In genomic region chr3:126335329-126335728, GRCm38 (mm10) we compare ENCODE assay signal across 24 mouse cellular contexts. TPM values are rescaled to one million over a fixed set of nuclear protein-coding genes. Genes with fewer than 3 reads are reported as not detected.
DNase-seq lines count a peak whose midpoint lies in the region; ATAC-seq and TF ChIP-seq lines count a peak whose summit lies in the region.
"Had no signal": no experiment of that assay in that cellular context is flagged by ENCODE, and none has a peak within 500 bp of the region (broad histone marks: within the 10 kb centered on the region; RNA-seq: fewer than 3 reads in every experiment).

No protein-coding gene starts in this region.

- H3K27me3 ChIP-seq in kidney, adult 2 months (replicated peaks; ENCODE audit: control insufficient read depth, insufficient read depth, low read length), result no peaks in the 10 kb centered on the region
- H3K27me3 ChIP-seq in kidney, embryonic 15.5 days, result no peaks in the 10 kb centered on the region
- H3K27me3 ChIP-seq in midbrain, embryonic 11.5 days (ENCODE audit: control insufficient read depth, insufficient read depth, low read length), result no peaks in the 10 kb centered on the region
- H3K27me3 ChIP-seq in midbrain, embryonic 13.5 days, result no peaks in the 10 kb centered on the region
- H3K27me3 ChIP-seq in hindbrain, embryonic 16.5 days (replicated peaks; ENCODE audit: control insufficient read depth, insufficient read depth, low read length), result no peaks in the 10 kb centered on the region
- H3K27me3 ChIP-seq: CH12.LX; embryonic facial prominence, embryonic 15.5 days; hindbrain, embryonic 13.5 days; intestine, embryonic 15.5 days; megakaryocyte, embryonic 14.5 days had no signal

- TF ChIP-seq CTCF in kidney, adult 2 months (conservative IDR thresholded peaks at IDR 0.05; ENCODE audit: insufficient read depth, insufficient read length, low read depth, low read length), result no peak

- TF ChIP-seq POLR2A in kidney, adult 2 months (IDR thresholded peaks at IDR 0.05; ENCODE audit: low read depth, low read length), result no peak

- H3K4me2 ChIP-seq in kidney, embryonic 15.5 days, result no peak overlapping the region
- no peak overlapping the region for H3K4me2 ChIP-seq in midbrain, embryonic 11.5 days
- no peak overlapping the region for H3K4me2 ChIP-seq in midbrain, embryonic 13.5 days (replicated peaks)
- no peak overlapping the region for H3K4me2 ChIP-seq in hindbrain, embryonic 16.5 days (ENCODE audit: low read length)
- H3K4me2 ChIP-seq: embryonic facial prominence, embryonic 15.5 days; heart, embryonic 11.5 days; hindbrain, embryonic 13.5 days; intestine, embryonic 15.5 days; liver, embryonic 11.5 days had no signal

- no peak overlapping the region for H3K9ac ChIP-seq in kidney, embryonic 15.5 days
- no peak overlapping the region for H3K9ac ChIP-seq in midbrain, embryonic 11.5 days (ENCODE audit: low read length)
- H3K9ac ChIP-seq in midbrain, embryonic 13.5 days (replicated peaks), result no peak overlapping the region
- no peak overlapping the region for H3K9ac ChIP-seq in hindbrain, embryonic 16.5 days (ENCODE audit: low read depth, low read length)
- H3K9ac ChIP-seq: embryonic facial prominence, embryonic 15.5 days; forebrain, postnatal 0 days; hindbrain, embryonic 13.5 days; intestine, embryonic 15.5 days had no signal

- H3K27ac ChIP-seq in kidney, adult 2 months (ENCODE audit: insufficient read depth, low read depth, low read length), result no peak overlapping the region
- H3K27ac ChIP-seq in kidney, embryonic 15.5 days, result no peak overlapping the region
- H3K27ac ChIP-seq in midbrain, embryonic 11.5 days (ENCODE audit: low read depth, low read length), result no peak overlapping the region
- H3K27ac ChIP-seq in midbrain, embryonic 13.5 days, result no peak overlapping the region
- no peak overlapping the region for H3K27ac ChIP-seq in hindbrain, embryonic 16.5 days (ENCODE audit: low read depth, low read length)
- H3K27ac ChIP-seq: embryonic facial prominence, embryonic 15.5 days; forebrain, embryonic 10.5 days; gastrocnemius, adult 2 months; hindbrain, embryonic 13.5 days; intestine, embryonic 15.5 days; left cerebral cortex, adult 2 months had no signal

- H3K9me3 ChIP-seq in kidney, embryonic 15.5 days (replicated peaks), result no peaks in the 10 kb centered on the region
- no peaks in the 10 kb centered on the region for H3K9me3 ChIP-seq in midbrain, embryonic 11.5 days (ENCODE audit: control insufficient read depth, low read length)
- no peaks in the 10 kb centered on the region for H3K9me3 ChIP-seq in midbrain, embryonic 13.5 days
- no peaks in the 10 kb centered on the region for H3K9me3 ChIP-seq in hindbrain, embryonic 16.5 days (ENCODE audit: control insufficient read depth, low read length)
- H3K9me3 ChIP-seq: embryonic facial prominence, embryonic 15.5 days; forebrain, embryonic 10.5 days; hindbrain, embryonic 13.5 days; intestine, embryonic 15.5 days; megakaryocyte, embryonic 14.5 days had no signal

- ATAC-seq in kidney, embryonic 15.5 days (replicated peaks; ENCODE audit: low FRiP score), result no peak
- ATAC-seq in midbrain, embryonic 11.5 days (ENCODE audit: low FRiP score), result no peak
- no peak for ATAC-seq in midbrain, embryonic 13.5 days
- ATAC-seq in hindbrain, embryonic 16.5 days, result no peak
- ATAC-seq: forebrain, postnatal 0 days; intestine, embryonic 15.5 days had no signal

- H3K36me3 ChIP-seq in kidney, adult 2 months (ENCODE audit: control insufficient read depth, insufficient read depth, low read length), result no peaks in the 10 kb centered on the region
- no peaks in the 10 kb centered on the region for H3K36me3 ChIP-seq in kidney, embryonic 15.5 days
- no peaks in the 10 kb centered on the region for H3K36me3 ChIP-seq in midbrain, embryonic 11.5 days (ENCODE audit: control insufficient read depth, insufficient read depth, low read length)
- no peaks in the 10 kb centered on the region for H3K36me3 ChIP-seq in midbrain, embryonic 13.5 days
- no peaks in the 10 kb centered on the region for H3K36me3 ChIP-seq in hindbrain, embryonic 16.5 days (ENCODE audit: control insufficient read depth, insufficient read depth, low read length)
- H3K36me3 ChIP-seq: embryonic facial prominence, embryonic 15.5 days; forebrain, embryonic 10.5 days; hindbrain, embryonic 13.5 days; intestine, embryonic 15.5 days had no signal

- no peak overlapping the region for H3K4me3 ChIP-seq in kidney, adult 2 months (ENCODE audit: insufficient read depth, low read depth, low read length)
- no peak overlapping the region for H3K4me3 ChIP-seq in kidney, embryonic 15.5 days (replicated peaks)
- no peak overlapping the region for H3K4me3 ChIP-seq in midbrain, embryonic 11.5 days (ENCODE audit: low read depth, low read length)
- no peak overlapping the region for H3K4me3 ChIP-seq in midbrain, embryonic 13.5 days (replicated peaks)
- H3K4me3 ChIP-seq in hindbrain, embryonic 16.5 days (ENCODE audit: low read length), result no peak overlapping the region
- H3K4me3 ChIP-seq: embryonic facial prominence, embryonic 15.5 days; forebrain, embryonic 10.5 days; gastrocnemius, adult 2 months; hindbrain, embryonic 13.5 days; intestine, embryonic 15.5 days; left cerebral cortex, adult 2 months; megakaryocyte, embryonic 14.5 days had no signal

- WGBS in kidney, adult 2 months, result 41% methylated on average over 4 of the region's 4 CpGs
- WGBS in kidney, embryonic 15.5 days, result 55% methylated on average over 4 of the region's 4 CpGs
- 75% methylated on average over 4 of the region's 4 CpGs for WGBS in midbrain, embryonic 11.5 days
- 80% methylated on average over 4 of the region's 4 CpGs for WGBS in midbrain, embryonic 13.5 days
- WGBS in hindbrain, embryonic 16.5 days, result 50% methylated on average over 4 of the region's 4 CpGs

- peak; percentile 1 for DNase-seq in cerebellum, adult 9-10 months
- DNase-seq in cerebellum, adult 11-12 months, result no peak
- peak; percentile 5 for DNase-seq in kidney, adult 2 months
- DNase-seq in midbrain, embryonic 11.5 days (ENCODE audit: low spot score, missing footprints), result peak; percentile 19
- DNase-seq in lung, postnatal 36 days, result peak; percentile 15
- DNase-seq: forebrain, postnatal 0 days; gastrocnemius, adult 2 months; heart, postnatal 14 days; layer of hippocampus, adult 9-11 months; right cerebral cortex, postnatal 25 days; thymus, postnatal 4 days had no signal

- no peaks in the 10 kb centered on the region for H3K4me1 ChIP-seq in kidney, adult 2 months (ENCODE audit: control insufficient read depth, insufficient read depth, low read length)
- no peaks in the 10 kb centered on the region for H3K4me1 ChIP-seq in kidney, embryonic 15.5 days
- no peaks in the 10 kb centered on the region for H3K4me1 ChIP-seq in midbrain, embryonic 11.5 days (ENCODE audit: control insufficient read depth, insufficient read depth, low read length)
- H3K4me1 ChIP-seq in midbrain, embryonic 13.5 days (replicated peaks), result no peaks in the 10 kb centered on the region
- H3K4me1 ChIP-seq in hindbrain, embryonic 16.5 days (ENCODE audit: control insufficient read depth, insufficient read depth, low read depth, low read length), result no peaks in the 10 kb centered on the region
- H3K4me1 ChIP-seq: embryonic facial prominence, embryonic 15.5 days; forebrain, embryonic 10.5 days; hindbrain, embryonic 13.5 days; intestine, embryonic 15.5 days; megakaryocyte, embryonic 14.5 days had no signal

RNA-seq across cellular contexts. Expression of gene Arsj, which starts 28.2 kb away (rescaled TPM):
- 0.06 and 0.08 TPM in 2 replicates for polyA plus RNA-seq in kidney, adult 2 months (2012; rRNA removed)
- 1.4 and 2.1 TPM in 2 replicates for polyA plus RNA-seq in kidney, embryonic 15.5 days (2015; fragmentation: Nextera tagmentation; extraction: Ambion mirVana)
- 0.20 and 0.28 TPM in 2 replicates for polyA plus RNA-seq in midbrain, embryonic 11.5 days (2014; fragmentation: Nextera tagmentation; extraction: Ambion mirVana)
- polyA plus RNA-seq in midbrain, embryonic 13.5 days (2015; fragmentation: Nextera tagmentation; extraction: Ambion mirVana), result 0.07 and 0.18 TPM in 2 replicates
- polyA plus RNA-seq in hindbrain, embryonic 16.5 days (2015; fragmentation: Nextera tagmentation; extraction: Ambion mirVana), result 0.53 and 0.62 TPM in 2 replicates
- polyA plus RNA-seq: spleen, adult 2 months had no signal
